Mouse (Mus musculus): ENCODE measurements at regions not wholly inside any gene's neighbourhood (a gene's known extent, or its start where the extent isn't known, plus 50 kb on each side); places are given as distances from the start of the nearest gene placed in this dataset.

DNA sequence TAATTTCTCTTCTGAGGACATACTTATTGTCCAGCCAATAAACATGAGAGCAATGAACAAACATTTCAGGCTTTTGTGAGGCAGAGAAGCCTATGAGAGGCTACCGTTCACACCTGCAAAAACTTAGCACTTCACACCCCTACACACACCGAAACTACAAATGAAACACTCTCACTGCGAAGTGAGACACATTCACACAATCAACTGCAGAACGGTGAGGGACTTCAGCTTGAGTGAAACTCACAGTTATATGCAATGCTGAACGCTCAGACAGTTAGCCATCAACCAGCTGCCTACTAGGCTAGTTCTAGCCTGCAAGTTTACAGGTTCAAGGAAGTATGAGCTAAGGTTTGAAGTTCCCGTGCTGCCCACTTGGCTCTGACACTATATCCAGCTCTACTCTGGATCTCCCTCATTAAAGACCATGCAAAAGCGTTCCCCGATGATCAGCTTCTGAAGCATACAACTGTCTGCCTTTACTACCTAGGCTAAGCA is 75.4 kb upstream of the Rasgrp1 start:
- DNase-seq (no peak), ATAC-seq (no peak)
- Histone ChIP-seq H3K9me3 (ENCODE audit: low read length) (no peaks in the 10 kb centered on the region), H3K36me3 (replicated peaks; ENCODE audit: insufficient read depth, low read length) (no peaks in the 10 kb centered on the region), H3K4me2 (ENCODE audit: low read depth, low read length) (no peak overlapping the region), H3K4me3 (ENCODE audit: low read depth, low read length) (no peak overlapping the region), H3K27ac (ENCODE audit: low read depth) (no peak overlapping the region), H3K4me1 (ENCODE audit: insufficient read depth) (no peaks in the 10 kb centered on the region), H3K9ac (replicated peaks) (no peak overlapping the region), H3K27me3 (ENCODE audit: insufficient read depth, low read length) (no peaks in the 10 kb centered on the region)
- WGBS (ENCODE audit: insufficient replicate concordance) = 75% methylated on average over 8 of the region's 8 CpGs
- no peak for TF ChIP-seq EP300 (IDR thresholded peaks at IDR 0.05; ENCODE audit: low read depth)
- TF ChIP-seq CTCF (IDR thresholded peaks at IDR 0.05; ENCODE audit: low read depth) = no peak

DNA sequence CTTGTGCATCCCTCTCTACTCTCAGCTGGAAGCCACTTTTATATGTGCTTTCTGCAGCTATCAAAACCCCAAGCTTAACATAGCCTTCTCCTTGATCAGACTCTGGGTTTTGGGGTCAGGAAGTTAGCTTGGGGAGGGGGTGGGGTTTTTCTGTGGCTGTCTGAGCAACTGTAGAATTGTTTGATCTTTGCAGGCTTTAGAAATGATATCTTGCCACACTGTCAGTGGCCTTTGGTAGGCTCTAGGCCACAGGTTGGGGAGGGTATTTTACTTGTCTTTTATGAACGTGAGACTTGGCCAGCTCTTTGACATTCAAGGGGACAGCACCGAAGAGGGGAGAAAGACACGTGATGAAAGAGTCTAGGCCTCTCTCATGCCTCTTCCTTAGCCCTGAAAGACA is 75.9 kb upstream of the Rasgrp1 start:
- H3K27ac ChIP-seq (ENCODE audit: low read depth) = no peak overlapping the region
- H3K9me3 ChIP-seq (ENCODE audit: low read length) = no peaks in the 10 kb centered on the region
- TF ChIP-seq CTCF (IDR thresholded peaks at IDR 0.05; ENCODE audit: low read depth) = no peak
- no peak for TF ChIP-seq EP300 (IDR thresholded peaks at IDR 0.05; ENCODE audit: low read depth)
- no peaks in the 10 kb centered on the region for H3K4me1 ChIP-seq (ENCODE audit: insufficient read depth)
- no peaks in the 10 kb centered on the region for H3K27me3 ChIP-seq (ENCODE audit: insufficient read depth, low read length)
- H3K4me2 ChIP-seq (ENCODE audit: low read depth, low read length) = no peak overlapping the region
- WGBS (ENCODE audit: insufficient replicate concordance) = 68% methylated on average over 3 of the region's 3 CpGs
- no peak overlapping the region for H3K9ac ChIP-seq (replicated peaks)
- no peaks in the 10 kb centered on the region for H3K36me3 ChIP-seq (replicated peaks; ENCODE audit: insufficient read depth, low read length)
- DNase-seq = no peak
- H3K4me3 ChIP-seq (ENCODE audit: low read depth, low read length) = no peak overlapping the region
- no peak for ATAC-seq

GRCm38 (mm10) chr2:117421376-117421775 is 78.6 kb upstream of the Rasgrp1 start:
- Histone ChIP-seq H3K27ac (ENCODE audit: low read depth) (no peak overlapping the region), H3K36me3 (replicated peaks; ENCODE audit: insufficient read depth, low read length) (no peaks in the 10 kb centered on the region), H3K9ac (replicated peaks) (no peak overlapping the region), H3K4me2 (ENCODE audit: low read depth, low read length) (no peak overlapping the region), H3K27me3 (ENCODE audit: insufficient read depth, low read length) (no peaks in the 10 kb centered on the region), H3K4me1 (ENCODE audit: insufficient read depth) (no peaks in the 10 kb centered on the region), H3K9me3 (ENCODE audit: low read length) (no peaks in the 10 kb centered on the region), H3K4me3 (ENCODE audit: low read depth, low read length) (no peak overlapping the region)
- TF ChIP-seq CTCF (IDR thresholded peaks at IDR 0.05; ENCODE audit: low read depth) (no peak), EP300 (IDR thresholded peaks at IDR 0.05; ENCODE audit: low read depth) (no peak)
- no peak for ATAC-seq
- no peak for DNase-seq
- 62% methylated on average over 4 of the region's 4 CpGs for WGBS (ENCODE audit: insufficient replicate concordance)

DNA sequence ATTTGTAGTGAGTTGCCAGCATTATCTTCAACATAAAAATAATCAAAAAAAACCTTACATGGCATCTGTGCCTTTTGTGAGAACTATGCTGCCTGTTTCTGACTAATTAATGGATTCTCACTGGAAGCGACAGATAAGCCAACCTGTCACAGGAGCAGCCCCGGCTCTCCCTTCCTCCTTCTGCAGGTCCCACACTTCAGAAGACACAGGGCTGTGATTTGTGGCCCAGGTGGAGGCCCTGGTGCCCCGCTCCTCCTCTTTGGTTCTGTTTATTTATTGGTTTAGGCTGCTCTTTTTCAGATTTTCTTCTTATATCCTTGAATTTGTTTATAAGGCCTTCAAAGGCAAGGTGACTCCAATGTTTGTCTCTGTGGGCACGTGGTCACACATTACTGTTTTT is 80.0 kb upstream of the Rasgrp1 start:
- H3K4me2 ChIP-seq (ENCODE audit: low read depth, low read length) = no peak overlapping the region
- no peaks in the 10 kb centered on the region for H3K27me3 ChIP-seq (ENCODE audit: insufficient read depth, low read length)
- no peak overlapping the region for H3K27ac ChIP-seq (ENCODE audit: low read depth)
- no peak overlapping the region for H3K9ac ChIP-seq (replicated peaks)
- no peaks in the 10 kb centered on the region for H3K4me1 ChIP-seq (ENCODE audit: insufficient read depth)
- DNase-seq (no peak), ATAC-seq (no peak)
- TF ChIP-seq EP300 (IDR thresholded peaks at IDR 0.05; ENCODE audit: low read depth) (no peak), CTCF (IDR thresholded peaks at IDR 0.05; ENCODE audit: low read depth) (no peak)
- H3K4me3 ChIP-seq (ENCODE audit: low read depth, low read length) = no peak overlapping the region
- WGBS (ENCODE audit: insufficient replicate concordance) = 63% methylated on average over 4 of the region's 4 CpGs
- H3K9me3 ChIP-seq (ENCODE audit: low read length) = no peaks in the 10 kb centered on the region
- H3K36me3 ChIP-seq (replicated peaks; ENCODE audit: insufficient read depth, low read length) = no peaks in the 10 kb centered on the region

- Histone ChIP-seq H3K27me3 (ENCODE audit: insufficient read depth, low read length) (no peaks in the 10 kb centered on the region), H3K4me3 (ENCODE audit: low read depth, low read length) (no peak overlapping the region), H3K4me1 (ENCODE audit: insufficient read depth) (no peaks in the 10 kb centered on the region), H3K27ac (ENCODE audit: low read depth) (no peak overlapping the region), H3K9ac (replicated peaks) (no peak overlapping the region), H3K4me2 (ENCODE audit: low read depth, low read length) (no peak overlapping the region), H3K9me3 (ENCODE audit: low read length) (no peaks in the 10 kb centered on the region), H3K36me3 (replicated peaks; ENCODE audit: insufficient read depth, low read length) (no peaks in the 10 kb centered on the region)
- 61% methylated on average over 9 of the region's 9 CpGs for WGBS (ENCODE audit: insufficient replicate concordance)
- ATAC-seq (no peak), DNase-seq (no peak)
- TF ChIP-seq CTCF (IDR thresholded peaks at IDR 0.05; ENCODE audit: low read depth) (no peak), EP300 (IDR thresholded peaks at IDR 0.05; ENCODE audit: low read depth) (no peak)
Observed at GRCm38 (mm10) chr2:117429205-117429604, 86.4 kb upstream of the Rasgrp1 start.

- no peak overlapping the region for H3K9ac ChIP-seq (replicated peaks)
- no peak overlapping the region for H3K4me2 ChIP-seq (ENCODE audit: low read depth, low read length)
- H3K27me3 ChIP-seq (ENCODE audit: insufficient read depth, low read length) = no peaks in the 10 kb centered on the region
- no peaks in the 10 kb centered on the region for H3K36me3 ChIP-seq (replicated peaks; ENCODE audit: insufficient read depth, low read length)
- no peak overlapping the region for H3K4me3 ChIP-seq (ENCODE audit: low read depth, low read length)
- DNase-seq (no peak), ATAC-seq (no peak)
- no peaks in the 10 kb centered on the region for H3K9me3 ChIP-seq (ENCODE audit: low read length)
- no peak overlapping the region for H3K27ac ChIP-seq (ENCODE audit: low read depth)
- 48% methylated on average over 6 of the region's 6 CpGs for WGBS (ENCODE audit: insufficient replicate concordance)
- TF ChIP-seq CTCF (IDR thresholded peaks at IDR 0.05; ENCODE audit: low read depth) (no peak), EP300 (IDR thresholded peaks at IDR 0.05; ENCODE audit: low read depth) (no peak)
- H3K4me1 ChIP-seq (ENCODE audit: insufficient read depth) = no peaks in the 10 kb centered on the region
Observed at GRCm38 (mm10) chr2:117432010-117432409, 89.2 kb upstream of the Rasgrp1 start.

DNA sequence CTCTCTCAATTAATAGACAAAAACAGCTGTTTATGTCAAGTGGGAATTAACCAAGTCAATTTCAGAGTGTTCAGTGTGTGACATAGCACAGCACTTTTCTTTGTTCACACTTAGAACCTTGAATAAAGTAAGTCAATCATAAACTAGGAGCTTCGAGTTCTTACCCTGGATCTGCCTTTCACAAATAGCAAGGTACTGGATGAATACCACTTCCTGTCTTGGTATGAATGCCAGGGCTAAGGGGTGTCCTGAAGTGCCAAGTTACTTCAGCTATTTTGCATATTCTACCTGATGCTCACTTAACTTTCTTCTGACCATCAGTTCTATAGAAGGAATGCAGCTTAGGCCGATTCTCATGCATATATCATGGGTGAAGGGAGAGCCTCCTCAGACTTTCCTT is 90.1 kb upstream of the Rasgrp1 start:
- H3K9ac ChIP-seq (replicated peaks) = no peak overlapping the region
- H3K27ac ChIP-seq (ENCODE audit: low read depth) = no peak overlapping the region
- no peak overlapping the region for H3K4me2 ChIP-seq (ENCODE audit: low read depth, low read length)
- H3K27me3 ChIP-seq (ENCODE audit: insufficient read depth, low read length) = no peaks in the 10 kb centered on the region
- no peaks in the 10 kb centered on the region for H3K36me3 ChIP-seq (replicated peaks; ENCODE audit: insufficient read depth, low read length)
- ATAC-seq = no peak
- no peaks in the 10 kb centered on the region for H3K4me1 ChIP-seq (ENCODE audit: insufficient read depth)
- DNase-seq = no peak
- TF ChIP-seq CTCF (IDR thresholded peaks at IDR 0.05; ENCODE audit: low read depth) (no peak), EP300 (IDR thresholded peaks at IDR 0.05; ENCODE audit: low read depth) (no peak)
- no peak overlapping the region for H3K4me3 ChIP-seq (ENCODE audit: low read depth, low read length)
- H3K9me3 ChIP-seq (ENCODE audit: low read length) = no peaks in the 10 kb centered on the region
- 65% methylated on average over 2 of the region's 2 CpGs for WGBS (ENCODE audit: insufficient replicate concordance)

Measured in liver, postnatal 0 days (tissue).